Mouse (Mus musculus) MEL (cell line): ENCODE measurements around the gene Gcnt4. TPM values are rescaled to one million over a fixed set of nuclear protein-coding genes. Genes with fewer than 3 reads are reported as not detected.

Source experiments
- DNase-seq: peaks from one replicate; pipeline ENCODE4 v3.0.0; 2011; ENCODE audit warnings: low read depth, low spot score
- H3K27ac ChIP-seq: 2 replicates; pipeline ENCODE4 v1.5.1; 2012; ENCODE audit warnings: low read depth, mild to moderate bottlenecking, control low read depth, low read length, moderate library complexity; ENCODE audit not compliant: control insufficient read depth
- H3K27me3 ChIP-seq, 2 experiments: fragments of 150-350 bp in 1 of 2; sonication (generic) in 1 of 2; 2 replicates each; pipeline ENCODE4 v1.6.1; 2012; ENCODE audit warnings: low read length in 2 of 2, mild to moderate bottlenecking in 2 of 2, improper control_type of control experiment in 1 of 2, moderate library complexity in 1 of 2; ENCODE audit not compliant: insufficient read depth in 2 of 2, control insufficient read depth in 1 of 2
- H3K36me3 ChIP-seq, 2 experiments: 2 replicates each; pipeline ENCODE4 v1.6.1; 2012 to 2014; ENCODE audit warnings: low read length in 2 of 2, improper control_type of control experiment in 1 of 2, inconsistent platforms in 1 of 2, mild to moderate bottlenecking in 1 of 2; ENCODE audit not compliant: insufficient read depth in 2 of 2, control insufficient read depth in 1 of 2
- H3K4me1 ChIP-seq, 2 experiments: fragments of 150-350 bp in 1 of 2; sonication (generic) in 1 of 2; 2 replicates each; pipeline ENCODE4 v1.6.1; 2012; ENCODE audit warnings: low read length in 2 of 2, improper control_type of control experiment in 1 of 2, mild to moderate bottlenecking in 1 of 2; ENCODE audit not compliant: insufficient read depth in 2 of 2, control insufficient read depth in 1 of 2
- H3K4me3 ChIP-seq, 2 experiments: fragments of 150-350 bp in 1 of 2; sonication (generic) in 1 of 2; 2 replicates each; pipeline ENCODE4 v1.5.1; 2012; ENCODE audit warnings: low read depth in 2 of 2, low read length in 2 of 2, mild to moderate bottlenecking in 2 of 2, moderate library complexity in 2 of 2, control low read depth in 1 of 2, improper control_type of control experiment in 1 of 2; ENCODE audit not compliant: control insufficient read depth in 1 of 2, insufficient read depth in 1 of 2
- H3K79me2 ChIP-seq: 2 replicates; pipeline ENCODE4 v1.6.1; 2012; ENCODE audit warnings: mild to moderate bottlenecking, low read length, moderate library complexity; ENCODE audit not compliant: control insufficient read depth, poor library complexity, insufficient read depth
- H3K9ac ChIP-seq: 2 replicates; pipeline ENCODE4 v1.6.1; 2012; ENCODE audit warnings: low read depth, mild to moderate bottlenecking, control low read depth, low read length, moderate library complexity; ENCODE audit not compliant: control insufficient read depth, poor library complexity, severe bottlenecking
- H3K9me3 ChIP-seq: fragments of 150-350 bp; sonication (generic); replicated peaks from 2 replicates; pipeline ENCODE4 v1.6.1; 2012; ENCODE audit warnings: mild to moderate bottlenecking, low read length, improper control_type of control experiment, moderate library complexity; ENCODE audit not compliant: insufficient read depth
- CHD2 ChIP-seq: IDR thresholded peaks from 2 replicates; pipeline ENCODE4 v1.6.1; 2011; ENCODE audit warnings: low read length, improper control_type of control experiment
- E2F4 ChIP-seq: IDR thresholded peaks from 2 replicates; pipeline ENCODE4 v1.6.1; 2011; ENCODE audit warnings: low read depth, low read length, improper control_type of control experiment, borderline replicate concordance
- ELF1 ChIP-seq: IDR thresholded peaks from 2 replicates; pipeline ENCODE4 v1.6.1; 2014; ENCODE audit warnings: low read depth, mild to moderate bottlenecking, inconsistent platforms, low read length, improper control_type of control experiment, moderate library complexity
- GABPA ChIP-seq: IDR thresholded peaks from 2 replicates; pipeline ENCODE4 v1.6.1; 2012; ENCODE audit warnings: low read depth, mild to moderate bottlenecking, inconsistent platforms, low read length, improper control_type of control experiment, moderate library complexity
- HCFC1 ChIP-seq: IDR thresholded peaks from 2 replicates; pipeline ENCODE4 v1.6.1; 2012; ENCODE audit warnings: low read depth, mild to moderate bottlenecking, inconsistent platforms, low read length, improper control_type of control experiment, moderate library complexity
- JUND ChIP-seq: IDR thresholded peaks from 2 replicates; pipeline ENCODE4 v1.6.1; 2011; ENCODE audit warnings: low read depth, mild to moderate bottlenecking, improper control_type of control experiment, low read length
- MAZ ChIP-seq: IDR thresholded peaks from 2 replicates; pipeline ENCODE4 v1.6.1; 2012; ENCODE audit warnings: low read depth, mild to moderate bottlenecking, inconsistent platforms, low read length, improper control_type of control experiment
- POLR2A ChIP-seq, 2 experiments: IDR thresholded peaks; 2 replicates each; pipeline ENCODE4 v1.6.1; 2011 to 2012; ENCODE audit warnings: low read length in 2 of 2, mild to moderate bottlenecking in 2 of 2, control low read depth in 1 of 2, improper control_type of control experiment in 1 of 2, low read depth in 1 of 2, moderate library complexity in 1 of 2; ENCODE audit not compliant: control insufficient read depth in 1 of 2, insufficient read depth in 1 of 2, poor library complexity in 1 of 2
- SIN3A ChIP-seq: IDR thresholded peaks from 2 replicates; pipeline ENCODE4 v1.6.1; 2012; ENCODE audit warnings: low read length, improper control_type of control experiment, inconsistent platforms
- SMC3 ChIP-seq: IDR thresholded peaks from 2 replicates; pipeline ENCODE4 v1.6.1; 2011; ENCODE audit warnings: low read depth, low read length, improper control_type of control experiment
- TBP ChIP-seq: IDR thresholded peaks from 2 replicates; pipeline ENCODE4 v1.8.0; 2011; ENCODE audit warnings: low read depth, low read length, improper control_type of control experiment
- UBTF ChIP-seq: IDR thresholded peaks from 2 replicates; pipeline ENCODE4 v1.6.1; 2012; ENCODE audit warnings: low read depth, mild to moderate bottlenecking, inconsistent platforms, low read length, improper control_type of control experiment, moderate library complexity, borderline replicate concordance; ENCODE audit not compliant: insufficient read depth
- USF2 ChIP-seq, 2 experiments: IDR thresholded peaks; 2 replicates each; pipeline ENCODE4 v1.6.1; 2011 to 2012; ENCODE audit warnings: improper control_type of control experiment in 2 of 2, low read length in 2 of 2, borderline replicate concordance in 1 of 2, inconsistent platforms in 1 of 2, low read depth in 1 of 2, mild to moderate bottlenecking in 1 of 2; ENCODE audit not compliant: insufficient read depth in 1 of 2
- ZC3H11A ChIP-seq: IDR thresholded peaks from 2 replicates; pipeline ENCODE4 v1.6.1; 2012; ENCODE audit warnings: low read depth, mild to moderate bottlenecking, inconsistent platforms, low read length, improper control_type of control experiment
- ZNF384 ChIP-seq: IDR thresholded peaks from 2 replicates; pipeline ENCODE4 v1.6.1; 2012; ENCODE audit warnings: low read depth, mild to moderate bottlenecking, inconsistent platforms, low read length, improper control_type of control experiment
- polyA plus RNA-seq, 2 experiments: library from polyadenylated mRNA; stranded (reverse) in 1 of 2; unstranded in 1 of 2; fragments of >175 nt in 1 of 2; fragments of >200 nt in 1 of 2; gene quantifications; 2 replicates each; pipeline versions ENCODE4 v1.2.1 to v1.2.4; 2012; ENCODE audit warnings: low replicate concordance in 2 of 2, low read depth in 1 of 2; ENCODE audit not compliant: insufficient read length in 2 of 2, insufficient read depth in 1 of 2, missing spikeins in 1 of 2
- total RNA-seq: library from RNA; depleted of rRNA; stranded (reverse); fragments of 300-350 nt; gene quantifications from 2 replicates; pipeline ENCODE4 v1.2.3, GENCODE M21; 2012; rRNA removed

Gcnt4 gene
- not detected in 2 replicates for total RNA-seq
- polyA plus RNA-seq, result not detected

- no peaks in the 10 kb centered on the region for H3K36me3 ChIP-seq
- H3K4me3 ChIP-seq, result no peak within 1 kb of the TSS
- no peak for DNase-seq
- no peaks in the 10 kb centered on the region for H3K27me3 ChIP-seq
- H3K9me3 ChIP-seq, result no peaks in the 10 kb centered on the region
- H3K9ac ChIP-seq, result no peak within 1 kb of the TSS
- H3K27ac ChIP-seq, result no peak within 1 kb of the TSS
- H3K4me1 ChIP-seq, result no peaks in the 10 kb centered on the region
- H3K79me2 ChIP-seq, result no peaks in the 10 kb centered on the region
- TF ChIP-seq SMC3 (no peak), CHD2 (no peak), TBP (no peak), ELF1 (no peak), MAZ (no peak), ZNF384 (no peak)
Observed at GRCm38 (mm10) chr13:96923999-96924961, at the start of gene Gcnt4. TSS of gene Gcnt4 (plus strand) at chr13:96924689.

DNA sequence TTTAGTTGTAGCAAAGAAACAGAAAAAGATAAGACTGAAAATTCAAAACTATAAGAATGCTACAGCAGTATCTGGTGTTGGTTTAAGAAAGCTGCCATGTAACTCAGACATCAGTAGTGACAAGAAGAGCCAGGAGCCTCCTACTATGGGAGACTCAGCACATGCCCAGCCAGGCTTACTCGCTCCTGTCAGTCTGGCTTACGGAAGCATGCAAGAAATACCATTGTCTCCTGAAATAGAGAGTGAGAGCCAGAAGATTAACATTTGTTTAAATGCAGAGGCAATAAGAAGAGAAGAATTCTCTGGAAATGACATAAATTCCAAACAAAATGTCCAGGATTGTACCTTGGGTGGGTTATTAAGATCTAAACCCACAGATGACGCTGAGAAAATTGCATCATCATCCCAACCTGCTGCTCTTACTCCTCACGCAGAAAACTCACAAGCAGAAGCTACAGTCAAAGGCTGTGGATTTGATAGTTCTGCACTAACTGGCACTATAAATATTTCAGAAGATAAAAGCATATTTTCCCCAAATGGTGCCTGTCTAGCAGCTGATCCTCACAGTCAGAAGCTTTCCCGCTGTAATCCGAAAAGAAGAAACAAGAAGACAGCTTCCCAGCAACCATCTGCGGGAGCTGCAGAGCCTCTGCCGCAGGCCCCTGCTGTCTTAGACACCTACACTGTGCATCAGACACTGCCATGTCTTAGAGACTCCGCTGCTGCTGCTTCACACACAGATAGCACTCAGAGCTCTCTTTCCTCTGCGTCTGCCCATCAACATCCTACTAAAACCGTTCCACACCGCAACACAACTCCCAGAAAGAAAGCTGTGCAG is 46.0 kb upstream of the Gcnt4 start:
- no peaks in the 10 kb centered on the region for H3K9me3 ChIP-seq

GRCm38 (mm10) chr13:96884534-96884933 is 40.0 kb upstream of the Gcnt4 start:
- H3K79me2 ChIP-seq, result no peaks in the 10 kb centered on the region
- H3K9me3 ChIP-seq, result no peaks in the 10 kb centered on the region
- H3K4me3 ChIP-seq, result no peak overlapping the region
- no peaks in the 10 kb centered on the region for H3K36me3 ChIP-seq
- TF ChIP-seq SIN3A (no peak), GABPA (no peak), USF2 (IDR thresholded peaks at IDR 0.05; ENCODE audit: borderline replicate concordance in 1 of 2, insufficient read depth in 1 of 2, low read depth in 1 of 2, low read length in 2 of 2) (no peak), TBP (no peak), JUND (no peak), ZNF384 (no peak), E2F4 (no peak), UBTF (no peak), ZC3H11A (no peak), CHD2 (no peak), HCFC1 (no peak)
- TF ChIP-seq, all 39 proteins: peak for 0
- Histone ChIP-seq H3K27me3 (no peaks in the 10 kb centered on the region; a peak in 1 of 4 replicates), H3K9ac (no peak overlapping the region), H3K4me1 (no peaks in the 10 kb centered on the region), H3K27ac (no peak overlapping the region)
- no peak for DNase-seq

More for the DNA sequence above, 46.0 kb upstream of the Gcnt4 start:
- Histone ChIP-seq H3K79me2 (no peaks in the 10 kb centered on the region), H3K36me3 (no peaks in the 10 kb centered on the region), H3K4me3 (no peak overlapping the region), H3K4me1 (no peaks in the 10 kb centered on the region), H3K27me3 (no peaks in the 10 kb centered on the region), H3K9ac (no peak overlapping the region), H3K27ac (no peak overlapping the region)
- DNase-seq, result no peak
- no peak for TF ChIP-seq HCFC1
- TF ChIP-seq POLR2A (IDR thresholded peaks at IDR 0.05; ENCODE audit: control insufficient read depth in 1 of 2, insufficient read depth in 1 of 2, low read depth in 1 of 2, low read length in 2 of 2, poor library complexity in 1 of 2), result no peak
- TF ChIP-seq SMC3, result no peak
